Mouse (Mus musculus) stomach, embryonic 15.5 days (tissue): Measurements from ENCODE around the gene Gm5089. TPM values are rescaled to one million over a fixed set of nuclear protein-coding genes. Genes with fewer than 3 reads are reported as not detected.

Experiments used
- ATAC-seq: fragments of 200-750 bp; cut with Nextera tagmentation; 2 replicates; pipeline ENCODE4 v1.8.0; 2017; ENCODE audit warnings: low read depth, moderate number of reproducible peaks, moderate TSS enrichment; ENCODE audit not compliant: insufficient read depth, low FRiP score
- H3K27ac ChIP-seq: fragments of 300-500 bp; sonication (generic); 2 replicates; pipeline ENCODE4 v1.5.1; 2015; ENCODE audit warnings: mild to moderate bottlenecking, inconsistent platforms
- H3K27me3 ChIP-seq: fragments of 300-500 bp; sonication (generic); replicated peaks from 2 replicates; pipeline ENCODE4 v1.6.1; 2015; ENCODE audit warnings: inconsistent platforms
- H3K36me3 ChIP-seq: fragments of 300-500 bp; sonication (generic); 2 replicates; pipeline ENCODE4 v1.6.1; 2015; ENCODE audit warnings: inconsistent platforms
- H3K4me1 ChIP-seq: fragments of 300-500 bp; sonication (generic); 2 replicates; pipeline ENCODE4 v1.6.1; 2015; ENCODE audit warnings: inconsistent platforms
- H3K4me2 ChIP-seq: fragments of 300-500 bp; sonication (generic); 2 replicates; pipeline ENCODE4 v1.6.1; 2015; ENCODE audit warnings: mild to moderate bottlenecking, inconsistent platforms
- H3K4me3 ChIP-seq: fragments of 300-500 bp; sonication (generic); replicated peaks from 2 replicates; pipeline ENCODE4 v1.5.1; 2015; ENCODE audit warnings: inconsistent platforms
- H3K9ac ChIP-seq: fragments of 300-500 bp; sonication (generic); 2 replicates; pipeline ENCODE4 v1.6.1; 2015; ENCODE audit warnings: inconsistent platforms
- H3K9me3 ChIP-seq: fragments of 300-500 bp; sonication (generic); 2 replicates; pipeline ENCODE4 v1.6.1; 2016; ENCODE audit warnings: inconsistent platforms
- WGBS: fragments of 180-500 bp; shearing (Covaris S2); methylation state at CpG from one replicate; pipeline ENCODE4 v1.1.7; 2015; 5-methylcytosine and 5-hydroxymethylcytosine counted together
- polyA plus RNA-seq: library from polyadenylated mRNA; unstranded; fragments of >200 nt; fragmentation: Nextera tagmentation; extraction: Ambion mirVana; gene quantifications from 2 replicates; pipeline ENCODE4 v1.2.1, GENCODE M21; 2015

Gene Gm5089
- polyA plus RNA-seq, 1 experiment from 2014 or later: not detected

GRCm38 (mm10) chr14:122404596-122405154 lies 46.2 kb downstream of the Gm5089 start:
- no peak for ATAC-seq
- H3K36me3 ChIP-seq: no peaks in the 10 kb centered on the region
- H3K9ac ChIP-seq: no peak overlapping the region
- no peak overlapping the region for H3K27ac ChIP-seq
- H3K4me3 ChIP-seq: no peak overlapping the region
- 82% methylated on average over 7 of the region's 7 CpGs for WGBS
- no peak overlapping the region for H3K4me2 ChIP-seq
- H3K9me3 ChIP-seq: no peaks in the 10 kb centered on the region
- peaks cover 6% of the 10 kb centered on the region; the same call in 1 of the 2 replicates for H3K4me1 ChIP-seq
- H3K27me3 ChIP-seq: peaks cover 31% of the 10 kb centered on the region

- H3K27me3 ChIP-seq: peaks cover 29% of the 10 kb centered on the region
- no peak overlapping the region for H3K9ac ChIP-seq
- H3K27ac ChIP-seq: no peak overlapping the region
- H3K36me3 ChIP-seq: no peaks in the 10 kb centered on the region
- no peaks in the 10 kb centered on the region for H3K9me3 ChIP-seq
- WGBS: 76% methylated on average over 3 of the region's 3 CpGs
- no peak overlapping the region for H3K4me2 ChIP-seq
- H3K4me1 ChIP-seq: peaks cover 6% of the 10 kb centered on the region; the same call in 1 of the 2 replicates
- no peak for ATAC-seq
- no peak overlapping the region for H3K4me3 ChIP-seq
Observed at GRCm38 (mm10) chr14:122403422-122403940, 47.4 kb downstream of the Gm5089 start.

GRCm38 (mm10) chr14:122402716-122403258 lies 48.1 kb downstream of the Gm5089 start:
- Histone ChIP-seq H3K36me3 (no peaks in the 10 kb centered on the region), H3K27ac (no peak overlapping the region), H3K4me1 (peaks cover 6% of the 10 kb centered on the region; the same call in 1 of the 2 replicates), H3K9me3 (no peaks in the 10 kb centered on the region), H3K27me3 (peaks cover 24% of the 10 kb centered on the region), H3K4me2 (no peak overlapping the region), H3K9ac (no peak overlapping the region), H3K4me3 (no peak overlapping the region)
- WGBS: 62% methylated on average over 12 of the region's 12 CpGs
- ATAC-seq: no peak

- 59% methylated on average over 11 of the region's 11 CpGs for WGBS
- Histone ChIP-seq H3K9ac (no peak overlapping the region), H3K36me3 (no peaks in the 10 kb centered on the region), H3K4me2 (no peak overlapping the region), H3K9me3 (no peaks in the 10 kb centered on the region), H3K4me3 (no peak overlapping the region), H3K27me3 (peaks cover 21% of the 10 kb centered on the region), H3K27ac (no peak overlapping the region), H3K4me1 (peaks cover 5% of the 10 kb centered on the region; the same call in 1 of the 2 replicates)
- ATAC-seq: no peak
Observed at GRCm38 (mm10) chr14:122401886-122402285, 49.0 kb downstream of the Gm5089 start.

- WGBS: 83% methylated on average over 5 of the region's 5 CpGs
Observed at GRCm38 (mm10) chr14:122399906-122400305, 51.0 kb downstream of the Gm5089 start.

GRCm38 (mm10) chr14:122398676-122399075 lies 52.2 kb downstream of the Gm5089 start:
- Histone ChIP-seq H3K9ac (no peak overlapping the region), H3K36me3 (no peaks in the 10 kb centered on the region)
- WGBS: 63% methylated on average over 4 of the region's 4 CpGs

More at GRCm38 (mm10) chr14:122399906-122400305, 51.0 kb downstream of the Gm5089 start:
- Histone ChIP-seq H3K9me3 (no peaks in the 10 kb centered on the region), H3K4me2 (no peak overlapping the region), H3K27ac (no peak overlapping the region), H3K9ac (no peak overlapping the region), H3K4me3 (no peak overlapping the region), H3K27me3 (0 out of 2 replicates have a peak, but pooled peaks cover 6% of the 10 kb centered on the region), H3K36me3 (no peaks in the 10 kb centered on the region), H3K4me1 (no peaks in the 10 kb centered on the region)
- no peak for ATAC-seq

GRCm38 (mm10) chr14:122393119-122393518 lies 57.8 kb downstream of the Gm5089 start:
- 68% methylated on average over 1 of the region's 1 CpGs for WGBS
- Histone ChIP-seq H3K36me3 (no peaks in the 10 kb centered on the region), H3K9ac (no peak overlapping the region), H3K4me2 (no peak overlapping the region), H3K9me3 (no peaks in the 10 kb centered on the region), H3K4me1 (no peaks in the 10 kb centered on the region), H3K27me3 (no peaks in the 10 kb centered on the region), H3K4me3 (no peak overlapping the region), H3K27ac (no peak overlapping the region)
- no peak for ATAC-seq

More at GRCm38 (mm10) chr14:122398676-122399075, 52.2 kb downstream of the Gm5089 start:
- no peak for ATAC-seq
- H3K9me3 ChIP-seq: no peaks in the 10 kb centered on the region
- 0 out of 2 replicates have a peak, but pooled peaks cover 4% of the 10 kb centered on the region for H3K27me3 ChIP-seq
- no peak overlapping the region for H3K27ac ChIP-seq
- no peaks in the 10 kb centered on the region for H3K4me1 ChIP-seq
- no peak overlapping the region for H3K4me3 ChIP-seq
- no peak overlapping the region for H3K4me2 ChIP-seq

GRCm38 (mm10) chr14:122390935-122391334 lies 60.0 kb downstream of the Gm5089 start:
- Histone ChIP-seq H3K27ac (no peak overlapping the region), H3K27me3 (no peaks in the 10 kb centered on the region), H3K4me3 (no peak overlapping the region), H3K36me3 (no peaks in the 10 kb centered on the region), H3K4me2 (no peak overlapping the region), H3K9me3 (no peaks in the 10 kb centered on the region), H3K9ac (no peak overlapping the region), H3K4me1 (no peaks in the 10 kb centered on the region)
- 33% methylated on average over 4 of the region's 4 CpGs for whole genome bisulfite sequencing
- no peak for ATAC-seq

- Histone ChIP-seq H3K4me1 (no peaks in the 10 kb centered on the region), H3K9me3 (no peaks in the 10 kb centered on the region), H3K4me3 (no peak overlapping the region), H3K9ac (no peak overlapping the region), H3K36me3 (no peaks in the 10 kb centered on the region), H3K27me3 (no peaks in the 10 kb centered on the region), H3K27ac (no peak overlapping the region), H3K4me2 (no peak overlapping the region)
- no peak for ATAC-seq
- 78% methylated on average over 13 of the region's 13 CpGs for WGBS
Observed at GRCm38 (mm10) chr14:122389684-122390370, 61.1 kb downstream of the Gm5089 start.

GRCm38 (mm10) chr14:122388431-122389031 lies 62.4 kb downstream of the Gm5089 start:
- H3K4me2 ChIP-seq: no peak overlapping the region
- no peak overlapping the region for H3K27ac ChIP-seq
- ATAC-seq: no peak
- H3K9me3 ChIP-seq: no peaks in the 10 kb centered on the region
- no peak overlapping the region for H3K9ac ChIP-seq
- no peaks in the 10 kb centered on the region for H3K27me3 ChIP-seq
- 52% methylated on average over 19 of the region's 19 CpGs for WGBS
- no peak overlapping the region for H3K4me3 ChIP-seq
- H3K36me3 ChIP-seq: no peaks in the 10 kb centered on the region
- H3K4me1 ChIP-seq: no peaks in the 10 kb centered on the region

- Histone ChIP-seq H3K27ac (no peak overlapping the region), H3K27me3 (no peaks in the 10 kb centered on the region), H3K9me3 (no peaks in the 10 kb centered on the region), H3K36me3 (no peaks in the 10 kb centered on the region), H3K4me1 (no peaks in the 10 kb centered on the region), H3K9ac (no peak overlapping the region), H3K4me2 (no peak overlapping the region), H3K4me3 (no peak overlapping the region)
- WGBS: 85% methylated on average over 5 of the region's 5 CpGs
- ATAC-seq: no peak
Observed at GRCm38 (mm10) chr14:122387781-122388180, 63.1 kb downstream of the Gm5089 start.
